Mouse (Mus musculus) kidney, adult 11 months (tissue): ENCODE measurements around the gene Klhl22.
"Not testable (repeated sequence)": the region's sequence is repeated elsewhere in the genome, so short reads cannot be mapped to it uniquely, and the experiment has no call there.

Experiments used
- DNase-seq: peaks from one replicate; pipeline ENCODE4 v3.0.0; 2022

The Klhl22 gene

GRCm38 (mm10) chr16:17759344-17759773 is at the start of gene Klhl22:
Gene Klhl22, plus strand, starts transcription at chr16:17759618.
- peak; percentile 84 for DNase-seq

DNA sequence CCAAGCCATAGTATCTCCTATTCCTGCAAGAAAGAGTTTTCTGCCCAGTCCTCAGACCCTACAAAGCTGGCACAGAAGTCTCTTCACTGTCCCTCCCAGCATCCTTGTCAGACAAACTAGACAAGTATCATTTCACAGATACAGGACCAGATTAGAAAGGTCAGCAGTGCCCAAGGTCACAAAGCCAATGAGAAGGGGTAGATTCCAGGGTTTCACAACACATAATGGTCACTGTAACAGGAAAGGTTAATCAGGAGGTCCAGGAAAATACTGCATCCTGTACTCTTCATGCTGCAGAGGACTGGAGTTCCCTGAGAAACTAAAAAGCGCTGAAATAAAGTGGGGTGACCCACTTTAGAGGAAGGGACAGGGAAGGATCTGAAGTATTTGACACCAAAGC is 41.6 kb upstream of the Klhl22 start:
- DNase-seq, result no peak

GRCm38 (mm10) chr16:17721114-17721808 is 38.2 kb upstream of the Klhl22 start:
- DNase-seq, result no peak

DNA sequence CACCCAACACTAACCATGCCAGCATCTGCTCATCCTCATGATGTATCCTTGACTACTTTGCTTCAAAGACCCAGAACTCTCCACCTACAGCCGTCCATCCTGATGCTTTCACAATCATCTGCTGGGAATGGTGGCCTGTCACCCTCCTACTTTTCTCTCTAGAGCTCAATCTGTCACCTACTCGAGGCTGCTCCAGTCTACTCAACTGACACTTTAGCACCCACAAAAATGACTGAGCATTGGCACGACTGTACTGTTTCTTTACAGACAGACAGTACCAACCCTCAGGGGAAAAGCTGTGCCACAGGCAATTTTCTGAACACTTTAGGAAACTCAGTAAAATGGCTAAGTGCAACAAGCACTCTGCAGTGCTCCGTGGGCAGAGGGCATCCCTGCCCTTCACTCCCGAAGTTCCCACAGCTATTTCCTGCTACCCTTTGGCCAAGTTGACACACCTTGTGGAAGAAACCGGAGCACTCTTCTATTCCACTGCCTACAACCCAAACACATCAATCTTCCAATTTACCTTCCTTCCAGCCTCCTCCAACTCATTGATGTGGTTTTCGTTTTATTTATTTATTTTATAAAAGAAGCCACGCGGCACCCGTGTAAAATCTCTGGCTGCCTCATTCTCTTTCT is 37.5 kb upstream of the Klhl22 start:
- DNase-seq, result no peak

GRCm38 (mm10) chr16:17722461-17723324 is 36.7 kb upstream of the Klhl22 start:
- peak; percentile 90 for DNase-seq

DNA sequence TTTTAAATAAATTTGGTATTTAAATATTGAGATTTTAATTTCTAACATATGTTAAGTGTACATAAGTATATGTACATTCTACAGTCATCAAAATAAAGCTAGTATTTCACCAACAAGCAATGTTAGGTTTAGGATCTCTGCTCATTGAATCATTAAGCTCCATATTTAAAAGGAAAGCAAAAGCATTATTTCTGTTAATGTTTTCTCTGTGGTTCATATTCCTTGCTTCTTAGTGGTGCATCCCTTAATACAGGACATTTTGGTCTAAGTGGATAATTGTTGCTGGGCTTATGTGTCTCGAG is 36.1 kb upstream of the Klhl22 start:
- no peak for DNase-seq

- DNase-seq, result no peak
Observed at GRCm38 (mm10) chr16:17724448-17724847, 35.0 kb upstream of the Klhl22 start.

DNA sequence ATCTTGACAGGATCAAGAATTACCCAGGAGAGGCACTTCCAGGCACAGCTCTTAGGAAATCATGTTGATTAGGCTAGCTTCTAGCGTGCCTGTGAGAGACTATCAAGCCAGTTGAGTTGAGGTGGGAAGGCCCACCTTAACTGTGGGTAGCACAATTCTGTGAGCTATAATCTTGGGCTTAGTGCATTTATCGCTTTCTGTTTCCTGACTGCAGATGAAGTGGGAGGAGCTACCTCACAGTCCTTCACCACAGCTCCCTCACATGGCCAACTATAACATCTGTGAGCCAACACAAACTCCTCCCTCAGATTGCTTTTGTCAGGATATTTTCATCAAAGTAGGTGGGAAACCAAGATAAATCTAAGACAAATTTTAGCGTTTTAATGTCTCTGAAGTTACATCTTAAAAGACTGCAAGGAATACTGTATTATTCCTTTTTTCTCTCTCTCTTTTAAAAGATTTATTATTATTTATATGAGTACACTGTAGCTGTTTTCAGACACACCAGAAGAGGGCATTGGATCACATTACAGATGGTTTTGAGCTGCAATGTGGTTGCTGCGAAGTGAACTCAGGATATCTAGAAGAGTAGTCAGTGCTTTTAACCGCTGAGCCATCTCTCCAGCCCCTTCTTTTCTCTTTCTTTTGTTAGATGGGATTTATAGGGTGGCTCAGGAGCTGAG is 32.1 kb upstream of the Klhl22 start:
- peak; percentile 52 for DNase-seq

DNA sequence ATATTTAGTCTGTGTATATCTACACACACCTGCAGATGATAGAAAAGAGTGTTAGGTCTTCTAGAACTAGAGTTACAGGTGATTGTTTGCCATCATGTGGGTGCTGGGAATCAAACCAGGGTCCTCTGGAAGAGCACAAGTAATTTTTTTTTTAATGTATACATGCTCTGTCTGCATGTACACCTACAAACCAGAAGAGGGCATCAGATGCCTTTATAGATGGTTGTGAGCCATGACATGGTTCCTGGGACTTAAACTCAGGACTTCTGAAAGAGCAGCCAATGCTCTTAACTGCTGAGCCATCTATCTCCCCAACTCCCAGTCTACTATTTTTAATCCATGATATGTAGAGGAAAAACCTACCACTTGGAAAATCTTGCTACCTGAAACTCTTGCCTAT is 29.4 kb upstream of the Klhl22 start:
- no peak for DNase-seq

- no peak for DNase-seq
Observed at GRCm38 (mm10) chr16:17732021-17732420, 27.4 kb upstream of the Klhl22 start.

GRCm38 (mm10) chr16:17732431-17732830 is 27.0 kb upstream of the Klhl22 start:
- no peak for DNase-seq

DNA sequence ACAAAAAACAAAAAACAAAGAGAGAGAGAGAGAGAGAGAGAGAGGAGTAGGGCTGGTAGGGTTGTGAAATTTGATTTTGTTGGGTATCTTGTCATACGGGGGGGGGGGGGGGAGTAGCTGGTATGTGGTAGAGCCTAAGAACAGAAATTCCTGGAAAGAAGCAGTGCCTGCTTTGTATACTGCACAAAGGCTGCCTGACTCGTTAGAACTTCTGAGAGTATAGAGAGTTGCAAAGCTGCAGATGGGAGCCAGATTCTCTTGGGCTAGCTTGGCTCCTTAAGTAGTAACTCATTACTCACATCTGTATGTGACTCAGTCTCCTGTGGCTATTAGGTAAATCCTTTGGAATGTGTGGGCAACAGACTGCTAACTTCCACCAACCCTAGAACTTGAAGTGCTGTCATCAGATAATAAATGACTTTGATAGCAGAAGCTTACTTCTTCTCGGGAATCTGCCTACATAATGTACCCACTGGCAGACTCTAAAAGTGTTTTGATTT is 26.5 kb upstream of the Klhl22 start, which contains the start of gene Med15:
Gene Med15, minus strand, starts transcription at position 51 of the 500 bp plus-strand sequence.
- DNase-seq, result no peak

DNA sequence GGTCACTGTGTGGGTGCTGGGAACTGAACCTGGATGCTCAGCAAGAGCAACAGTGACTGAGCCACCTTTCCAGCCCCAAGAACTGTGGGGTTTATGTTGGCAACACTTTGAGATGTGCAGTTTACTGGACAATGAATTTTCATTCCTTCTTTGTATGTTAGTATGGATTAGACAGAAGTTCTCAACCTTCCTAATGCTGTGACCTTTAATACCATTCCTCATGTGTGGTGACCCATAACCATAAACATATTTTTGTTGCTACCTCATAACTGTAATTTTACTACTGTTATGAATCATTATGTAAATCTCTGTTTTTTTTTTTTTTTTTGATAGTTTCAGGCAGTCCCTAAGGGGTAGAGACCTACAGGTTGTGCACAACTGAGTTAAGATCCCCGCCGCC is 25.8 kb upstream of the Klhl22 start:
- DNase-seq, result no peak

GRCm38 (mm10) chr16:17734872-17735271 is 24.5 kb upstream of the Klhl22 start:
- DNase-seq, result not testable (repeated sequence)

- DNase-seq, result no peak
Observed at GRCm38 (mm10) chr16:17736156-17736555, 23.3 kb upstream of the Klhl22 start.

- DNase-seq, result no peak
Observed at GRCm38 (mm10) chr16:17740080-17740479, 19.3 kb upstream of the Klhl22 start.

- peak; percentile 46 for DNase-seq
Observed at GRCm38 (mm10) chr16:17742810-17743209, 16.6 kb upstream of the Klhl22 start.

DNA sequence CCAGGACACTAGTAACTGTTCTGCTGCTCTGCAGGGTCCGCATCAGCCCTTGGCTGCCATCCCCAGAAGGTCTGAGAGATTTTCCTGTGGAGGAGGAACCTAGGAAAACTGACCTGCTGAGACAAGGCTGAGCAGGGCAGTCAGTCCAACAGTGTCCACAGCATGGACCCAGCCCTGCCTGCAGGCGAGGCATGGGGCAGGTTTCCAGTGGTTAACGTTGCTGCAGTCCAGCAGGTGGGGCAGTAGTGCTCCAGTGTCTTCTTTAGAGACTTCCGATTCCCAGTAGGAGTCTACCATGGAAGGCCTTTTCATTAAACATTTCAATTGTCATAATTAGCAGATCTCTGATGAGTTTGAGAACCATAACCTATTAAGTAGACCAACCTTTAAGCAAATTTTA is 16.1 kb upstream of the Klhl22 start:
- DNase-seq, result peak; percentile 33

DNA sequence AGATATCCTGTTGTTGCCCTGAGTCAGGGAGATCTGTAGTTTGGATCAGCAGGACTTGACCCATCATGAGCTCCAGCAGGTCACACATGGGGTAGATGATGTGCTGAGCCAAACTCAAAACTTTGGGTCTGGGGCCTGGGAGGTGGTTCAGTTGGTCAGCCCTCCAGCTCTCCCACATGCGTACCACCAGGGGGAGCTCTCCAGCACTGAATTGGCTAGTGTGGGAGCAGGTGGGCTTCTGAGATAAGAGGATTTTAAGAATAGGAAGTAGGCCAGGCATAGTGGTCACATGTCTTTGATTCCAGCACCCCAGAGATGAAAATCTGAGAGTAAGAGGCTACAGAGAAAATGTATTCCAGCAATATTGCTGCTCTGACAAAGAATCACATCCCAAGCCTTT is 14.9 kb upstream of the Klhl22 start:
- DNase-seq, result no peak

DNA sequence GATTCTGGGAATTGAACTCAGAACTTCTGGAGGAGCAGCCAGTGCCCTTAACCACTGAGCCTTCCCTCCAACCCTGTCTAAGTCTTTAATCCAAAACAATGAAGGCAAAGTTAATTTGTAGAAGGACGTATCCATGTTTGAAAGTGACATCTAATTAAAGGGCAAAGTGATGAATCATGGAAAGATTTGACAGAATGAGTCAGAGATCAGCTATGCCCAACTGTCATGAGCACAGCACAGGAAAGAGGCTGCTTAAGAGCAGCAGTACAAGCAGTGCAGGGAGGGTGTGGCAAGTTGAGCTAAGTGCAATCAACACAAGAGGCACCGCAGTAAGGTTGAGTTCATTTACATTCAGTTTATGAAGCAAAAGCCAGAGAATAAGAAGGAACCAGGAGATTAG is 14.4 kb upstream of the Klhl22 start:
- DNase-seq, result no peak

DNA sequence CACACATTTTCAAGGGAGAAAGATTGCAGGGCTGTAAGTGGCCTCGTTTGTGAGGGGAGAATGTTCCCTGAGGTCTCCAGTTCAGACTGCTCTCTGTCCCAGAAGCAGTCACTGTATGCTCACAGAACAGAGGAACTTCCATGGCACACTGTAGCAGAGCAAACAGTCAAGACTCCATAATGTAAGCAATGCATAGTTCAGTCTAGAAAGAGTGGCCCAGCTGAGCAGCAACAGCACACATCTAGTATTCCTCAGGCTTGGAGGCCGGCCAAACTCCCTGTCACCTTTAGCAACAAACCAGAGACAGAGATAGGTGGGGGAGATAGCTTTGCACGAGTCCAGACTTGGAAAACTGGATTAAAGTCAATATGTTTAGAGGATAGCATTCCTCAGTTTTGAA is 6.4 kb upstream of the Klhl22 start:
- no peak for DNase-seq

GRCm38 (mm10) chr16:17753686-17754085 is 5.7 kb upstream of the Klhl22 start:
- no peak for DNase-seq

DNA sequence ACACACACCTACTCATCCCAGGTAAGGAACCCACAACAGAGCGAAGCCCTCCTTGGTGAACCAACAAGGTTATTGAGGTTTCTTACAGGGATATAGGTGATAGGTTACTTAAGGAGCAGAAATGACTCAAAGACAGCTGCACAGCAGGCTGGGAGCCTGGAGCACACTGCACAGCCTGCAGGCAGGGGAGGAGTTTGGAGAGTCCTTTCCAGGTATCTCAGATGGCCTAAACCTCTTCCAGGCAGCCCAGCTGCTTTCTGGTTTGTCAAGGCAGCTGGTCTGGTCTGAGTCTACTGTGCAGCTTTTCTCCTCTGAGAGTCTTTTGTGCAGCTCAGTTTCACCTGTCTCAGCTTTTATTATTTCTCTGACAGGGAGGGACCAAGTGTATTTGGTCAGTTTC is 1.7 kb upstream of the Klhl22 start:
- DNase-seq, result no peak
